Mouse (Mus musculus): Measurements from ENCODE around the gene Htr5b.

Gene Htr5b

GRCm38 (mm10) chr1:121486803-121487202 lies 41.5 kb downstream of the Htr5b start:
- DNase-seq (ENCODE audit: low spot score), result no peak

GRCm38 (mm10) chr1:121483091-121483490 lies 45.2 kb downstream of the Htr5b start:
- peak; percentile 11 for DNase-seq (ENCODE audit: low spot score)

GRCm38 (mm10) chr1:121479403-121479802 lies 48.9 kb downstream of the Htr5b start:
- no peak for DNase-seq (ENCODE audit: low spot score)

- no peak for DNase-seq (ENCODE audit: low spot score)
Measured at GRCm38 (mm10) chr1:121478284-121478980, 49.8 kb downstream of the Htr5b start.

GRCm38 (mm10) chr1:121477716-121478115 lies 50.5 kb downstream of the Htr5b start:
- no peak for DNase-seq (ENCODE audit: low spot score)

GRCm38 (mm10) chr1:121471503-121471902 lies 56.8 kb downstream of the Htr5b start:
- DNase-seq (ENCODE audit: low spot score), result no peak

GRCm38 (mm10) chr1:121468271-121468670 lies 60.0 kb downstream of the Htr5b start:
- DNase-seq (ENCODE audit: low spot score), result no peak

GRCm38 (mm10) chr1:121466276-121466675 lies 62.0 kb downstream of the Htr5b start:
- no peak for DNase-seq (ENCODE audit: low spot score)

GRCm38 (mm10) chr1:121463806-121464205 lies 64.5 kb downstream of the Htr5b start:
- DNase-seq (ENCODE audit: low spot score), result no peak

- no peak for DNase-seq (ENCODE audit: low spot score)
Measured at GRCm38 (mm10) chr1:121462643-121463042, 65.6 kb downstream of the Htr5b start.

GRCm38 (mm10) chr1:121461895-121462294 lies 66.4 kb downstream of the Htr5b start:
- DNase-seq (ENCODE audit: low spot score), result no peak

- no peak for DNase-seq (ENCODE audit: low spot score)
Measured at GRCm38 (mm10) chr1:121460077-121460476, 68.2 kb downstream of the Htr5b start.
